Mouse (Mus musculus) CH12.LX (cell line): ENCODE measurements around the gene Evpl. TPM values are rescaled to one million over a fixed set of nuclear protein-coding genes. Genes with fewer than 3 reads are reported as not detected.

Experiments
- DNase-seq: peaks from one replicate; pipeline ENCODE4 v3.0.0-alpha.2; 2013; ENCODE audit errors: extremely low read depth
- H3K27ac ChIP-seq: 2 replicates; pipeline ENCODE4 v1.5.1; 2012; ENCODE audit warnings: low read depth, mild to moderate bottlenecking, control low read depth, moderate library complexity; ENCODE audit not compliant: insufficient read depth
- H3K27me3 ChIP-seq: replicated peaks from 2 replicates; pipeline ENCODE3; 2012; ENCODE audit warnings: inconsistent platforms
- H3K36me3 ChIP-seq, 2 experiments: replicated peaks in 1 of 2; 2 replicates each; pipeline versions ENCODE3 to v1.6.1; 2012; ENCODE audit warnings: inconsistent platforms in 1 of 2, low read length in 1 of 2, mild to moderate bottlenecking in 1 of 2, mixed read lengths in 1 of 2, moderate library complexity in 1 of 2; ENCODE audit not compliant: control insufficient read depth in 1 of 2, insufficient read depth in 1 of 2
- H3K4me1 ChIP-seq, 2 experiments: 2 replicates each; pipeline ENCODE4 v1.6.1; 2012; ENCODE audit warnings: inconsistent platforms in 1 of 2, moderate library complexity in 1 of 2; ENCODE audit not compliant: insufficient read depth in 2 of 2, control insufficient read depth in 1 of 2
- H3K4me2 ChIP-seq: 2 replicates; pipeline ENCODE4 v1.6.1; 2012; ENCODE audit warnings: low read depth, mild to moderate bottlenecking, control low read depth; ENCODE audit not compliant: poor library complexity, insufficient read depth, severe bottlenecking
- H3K4me3 ChIP-seq, 3 experiments: fragments of 150-350 bp in 1 of 3; sonication (generic) in 1 of 3; replicated peaks in 1 of 3; 2 replicates each; pipeline versions ENCODE3 to v1.5.1; 2011 to 2012; ENCODE audit warnings: low read depth in 2 of 3, low read length in 2 of 3, mild to moderate bottlenecking in 2 of 3, moderate library complexity in 2 of 3, control low read depth in 1 of 3, improper control_type of control experiment in 1 of 3, inconsistent platforms in 1 of 3, mixed read lengths in 1 of 3; ENCODE audit not compliant: poor library complexity in 1 of 3
- H3K79me2 ChIP-seq: replicated peaks from 2 replicates; pipeline ENCODE4 v1.6.1; 2012; ENCODE audit warnings: mild to moderate bottlenecking, moderate library complexity; ENCODE audit not compliant: control insufficient read depth, poor library complexity, insufficient read depth, severe bottlenecking; ENCODE audit errors: extremely low read depth
- H3K9ac ChIP-seq: 2 replicates; pipeline ENCODE4 v1.6.1; 2012; ENCODE audit warnings: low read depth, mild to moderate bottlenecking, control low read depth, moderate library complexity; ENCODE audit not compliant: insufficient read depth
- H3K9me3 ChIP-seq: replicated peaks from 2 replicates; pipeline ENCODE3; 2012; ENCODE audit warnings: low read length, inconsistent platforms, mixed read lengths
- BHLHE40 ChIP-seq: IDR thresholded peaks from 2 replicates; pipeline ENCODE4 v1.6.1; 2011; ENCODE audit warnings: mild to moderate bottlenecking, low read depth, low read length, improper control_type of control experiment
- CHD1 ChIP-seq: IDR thresholded peaks from 2 replicates; pipeline ENCODE4 v1.6.1; 2012; ENCODE audit warnings: low read depth, low read length, improper control_type of control experiment, inconsistent platforms
- CTCF ChIP-seq, 2 experiments: IDR thresholded peaks in 1 of 2; conservative IDR thresholded peaks in 1 of 2; 2 replicates each; pipeline ENCODE4 v1.5.1; 2011 to 2012; ENCODE audit warnings: low read depth in 2 of 2, low read length in 2 of 2, improper control_type of control experiment in 1 of 2, inconsistent platforms in 1 of 2, mild to moderate bottlenecking in 1 of 2, moderate library complexity in 1 of 2
- ELF1 ChIP-seq: IDR thresholded peaks from 2 replicates; pipeline ENCODE4 v1.6.1; 2014; ENCODE audit warnings: low read depth, mild to moderate bottlenecking, inconsistent platforms, low read length, improper control_type of control experiment
- EP300 ChIP-seq: IDR thresholded peaks from 2 replicates; pipeline ENCODE4 v1.6.1; 2011; ENCODE audit warnings: low read length, improper control_type of control experiment
- HCFC1 ChIP-seq: IDR thresholded peaks from 2 replicates; pipeline ENCODE4 v1.6.1; 2012; ENCODE audit warnings: low read depth, mild to moderate bottlenecking, inconsistent platforms, low read length, improper control_type of control experiment
- IRF4 ChIP-seq: IDR thresholded peaks from 2 replicates; pipeline ENCODE4 v1.6.1; 2014; ENCODE audit warnings: low read depth, mild to moderate bottlenecking, inconsistent platforms, low read length, improper control_type of control experiment
- JUND ChIP-seq: conservative IDR thresholded peaks from 2 replicates; pipeline ENCODE4 v1.6.1; 2011; ENCODE audit warnings: low read depth, low read length, improper control_type of control experiment
- MAX ChIP-seq: IDR thresholded peaks from 2 replicates; pipeline ENCODE4 v1.6.1; 2011; ENCODE audit warnings: low read length, improper control_type of control experiment
- MEF2A ChIP-seq: IDR thresholded peaks from 2 replicates; pipeline ENCODE4 v1.6.1; 2014; ENCODE audit warnings: low read depth, mild to moderate bottlenecking, inconsistent platforms, low read length, improper control_type of control experiment, borderline replicate concordance
- MYC ChIP-seq: IDR thresholded peaks from 2 replicates; pipeline ENCODE4 v1.6.1; 2011; ENCODE audit warnings: low read depth, mild to moderate bottlenecking, improper control_type of control experiment, low read length
- NELFE ChIP-seq: IDR thresholded peaks from 2 replicates; pipeline ENCODE4 v1.6.1; 2011; ENCODE audit warnings: low read depth, low read length, improper control_type of control experiment
- RCOR1 ChIP-seq: conservative IDR thresholded peaks from 2 replicates; pipeline ENCODE4 v1.6.1; 2012; ENCODE audit warnings: low read depth, mild to moderate bottlenecking, inconsistent platforms, low read length, improper control_type of control experiment
- SIN3A ChIP-seq: IDR thresholded peaks from 2 replicates; pipeline ENCODE4 v1.6.1; 2012; ENCODE audit warnings: low read length, improper control_type of control experiment, inconsistent platforms
- TBP ChIP-seq: conservative IDR thresholded peaks from 2 replicates; pipeline ENCODE4 v1.6.1; 2011; ENCODE audit warnings: low read depth, low read length, improper control_type of control experiment
- USF2 ChIP-seq: conservative IDR thresholded peaks from 2 replicates; pipeline ENCODE4 v1.6.1; 2011; ENCODE audit warnings: low read depth, low read length, improper control_type of control experiment
- ZKSCAN1 ChIP-seq: IDR thresholded peaks from 2 replicates; pipeline ENCODE4 v1.6.1; 2012; ENCODE audit warnings: low read depth, inconsistent platforms, low read length, improper control_type of control experiment, borderline replicate concordance
- ZNF384 ChIP-seq: IDR thresholded peaks from 2 replicates; pipeline ENCODE4 v1.6.1; 2012; ENCODE audit warnings: low read depth, low read length, improper control_type of control experiment, inconsistent platforms
- dilution Hi-C: fragments of 300-500 bp; cut with MboI; formaldehyde crosslinking; loops from 2 replicates; pipeline ENCODE4 v1.14.3; 2020; ENCODE audit warnings: low sequenced_read_pairs; ENCODE audit not compliant: extremely low pct_unique_long_range_greater_than_20kb, extremely low pct_ligation_motif_present
- in situ Hi-C: fragments of 300-500 bp; cut with MboI; formaldehyde crosslinking; loops from 3 replicates; pipeline ENCODE4 v1.14.3; 2019; ENCODE audit warnings: low sequenced_read_pairs, low pct_ligation_motif_present, low pct_unique_long_range_greater_than_20kb, mixed read lengths
- polyA plus RNA-seq: library from polyadenylated mRNA; unstranded; fragments of >175 nt; gene quantifications from 2 replicates; pipeline ENCODE4 v1.2.1, GENCODE M21; 2012; ENCODE audit warnings: low read depth; ENCODE audit not compliant: insufficient read length
- total RNA-seq, 2 experiments: library from RNA; depleted of rRNA; stranded (reverse); fragments of 300-350 nt in 1 of 2; fragments of >200 nt in 1 of 2; gene quantifications; 2 replicates each; pipeline ENCODE4 v1.2.3; 2012 to 2014

The Evpl gene
- total and polyA plus RNA-seq, 3 experiments = 0.21 to 0.23 TPM; not detected in 1

DNA sequence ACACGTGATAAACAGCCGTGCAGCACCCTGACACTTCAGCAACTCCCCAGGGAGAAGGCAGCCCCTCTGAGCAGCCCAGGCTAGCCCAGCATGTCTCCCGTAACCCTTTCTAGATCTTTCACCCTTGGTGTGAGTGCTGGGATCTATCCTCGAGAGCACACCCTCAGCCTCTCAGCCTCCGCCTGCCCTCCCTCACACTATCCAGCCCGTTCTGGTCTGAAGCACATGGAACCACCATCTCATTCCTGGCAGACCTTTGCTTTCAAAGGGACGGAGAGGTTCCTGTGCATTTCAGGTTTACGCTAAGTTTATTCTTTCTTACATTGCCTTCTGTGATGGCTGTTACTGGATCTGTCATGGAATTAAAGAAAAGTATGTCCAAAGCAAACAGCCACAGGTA is 6.7 kb upstream of the Evpl start:
- Histone ChIP-seq H3K36me3 (peaks cover 57 to 70% of the 10 kb centered on the region in 2 experiments), H3K9ac (no peak overlapping the region), H3K27me3 (no peaks in the 10 kb centered on the region), H3K27ac (no peak overlapping the region), H3K79me2 (no peaks in the 10 kb centered on the region), H3K4me3 (no peak overlapping the region), H3K4me1 (peaks cover 0 to 3% of the 10 kb centered on the region in 2 experiments; a peak in 1 of 4 replicates), H3K4me2 (no peak overlapping the region), H3K9me3 (no peaks in the 10 kb centered on the region)
- DNase-seq = no peak
- in situ Hi-C loops (no loop called here), dilution Hi-C loops (no loop called here)
- TF ChIP-seq NELFE (no peak), RCOR1 (no peak), JUND (no peak), ZKSCAN1 (no peak), CHD1 (no peak), CTCF (conservative IDR thresholded peaks at IDR 0.05 in 1 of 2, IDR thresholded peaks at IDR 0.05 in 1 of 2; ENCODE audit: low read depth in 2 of 2, low read length in 2 of 2) (no peak), MAX (no peak), TBP (no peak), MYC (no peak), USF2 (no peak)

DNA sequence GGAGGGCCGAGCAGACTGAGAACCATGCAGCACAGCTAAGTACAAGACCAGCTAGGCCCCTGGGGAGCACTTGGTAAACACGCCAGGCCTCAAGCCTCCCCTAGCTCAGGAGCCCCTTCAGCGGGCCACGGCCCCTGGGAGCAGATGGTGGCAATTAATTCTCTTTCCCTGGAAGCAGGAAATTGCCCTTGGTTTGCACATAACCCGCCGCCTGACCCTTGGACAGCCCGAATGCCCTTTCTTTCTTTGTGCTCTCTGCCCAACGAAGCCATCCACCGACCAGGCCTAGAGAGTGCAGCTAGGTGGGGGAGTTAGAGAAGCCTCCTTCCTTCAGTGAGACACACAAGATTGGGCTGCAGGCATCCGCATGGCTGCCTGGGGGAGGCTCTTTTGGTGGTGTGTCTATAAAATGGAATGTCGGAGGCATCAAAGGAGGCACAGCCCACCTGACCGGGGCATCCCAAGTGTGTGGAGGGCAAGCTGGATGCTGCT is 3.9 kb upstream of the Evpl start:
- H3K4me2 ChIP-seq = no peak overlapping the region
- no peaks in the 10 kb centered on the region for H3K9me3 ChIP-seq
- peaks cover 29 to 42% of the 10 kb centered on the region in 2 experiments for H3K36me3 ChIP-seq
- no peaks in the 10 kb centered on the region for H3K27me3 ChIP-seq
- no peak for DNase-seq
- H3K9ac ChIP-seq = no peak overlapping the region
- TF ChIP-seq SIN3A (no peak), MYC (no peak), ELF1 (no peak), BHLHE40 (no peak), HCFC1 (no peak), MEF2A (no peak), IRF4 (no peak), ZNF384 (no peak), EP300 (no peak)
- in situ Hi-C loops (no loop called here), dilution Hi-C loops (no loop called here)
- no peaks in the 10 kb centered on the region for H3K79me2 ChIP-seq
- peaks cover 7 to 10% of the 10 kb centered on the region in 2 experiments for H3K4me1 ChIP-seq
- no peak overlapping the region for H3K4me3 ChIP-seq
- no peak overlapping the region for H3K27ac ChIP-seq
